Mouse (Mus musculus) bone marrow, adult 2 months (tissue): ENCODE data around the gene Pdxp.

ENCODE experiments used
- CTCF ChIP-seq: fragments of 200-500 bp; IDR thresholded peaks from 2 replicates; pipeline ENCODE4 v1.5.1; 2011; ENCODE audit warnings: low read length, control low read depth; ENCODE audit not compliant: control insufficient read depth, insufficient read depth
- POLR2A ChIP-seq: fragments of 200-500 bp; IDR thresholded peaks from 2 replicates; pipeline ENCODE4 v1.6.1; 2011; ENCODE audit warnings: low read depth, mild to moderate bottlenecking, control low read depth, low read length, borderline replicate concordance; ENCODE audit not compliant: control insufficient read depth

DNA sequence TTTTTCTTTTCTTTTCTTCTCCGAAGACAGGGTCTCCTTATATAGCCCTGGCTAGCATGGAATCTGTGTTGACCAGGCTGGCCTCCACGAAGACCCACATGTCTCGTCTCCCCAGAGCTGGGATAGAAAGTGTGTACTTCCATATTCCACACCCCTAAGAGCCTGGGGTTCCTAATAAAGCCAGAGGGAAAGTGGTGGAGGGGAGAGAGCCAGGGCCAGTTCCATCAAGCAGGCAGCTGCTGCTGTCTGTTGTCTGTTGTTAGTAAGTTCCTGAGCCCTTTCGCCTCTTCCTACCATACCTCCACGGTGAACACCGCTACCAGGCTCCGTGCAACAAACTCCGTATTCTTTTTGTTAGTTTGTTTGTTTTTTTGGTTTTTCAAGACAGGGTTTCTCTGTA, 14.8 kb downstream of the Pdxp start:
- TF ChIP-seq CTCF = no peak
- no peak for TF ChIP-seq POLR2A
